Mouse (Mus musculus): ENCODE measurements at regions not wholly inside any gene's neighbourhood (a gene's known extent, or its start where the extent isn't known, plus 50 kb on each side); places are given as distances from the start of the nearest gene placed in this dataset.

DNA sequence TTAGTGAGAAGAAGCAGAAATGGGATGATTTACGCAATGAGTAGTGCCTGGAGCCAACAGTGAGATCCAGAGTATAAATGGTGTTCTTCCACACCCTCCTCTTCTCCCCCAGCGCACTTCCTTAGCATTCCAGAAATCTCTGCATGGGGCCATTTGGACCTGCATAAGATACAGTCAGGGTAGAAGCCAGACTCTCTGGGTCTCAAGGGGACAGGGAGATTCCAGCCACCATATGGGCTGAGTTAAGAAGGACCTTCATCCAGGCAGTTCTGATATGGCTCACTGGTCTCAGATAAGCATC lies 70.2 kb upstream of the Peli2 start:
- ATAC-seq (ENCODE audit: insufficient number of reproducible peaks, insufficient read depth, low FRiP score, low TSS enrichment, low read depth) = no peak
- H3K36me3 ChIP-seq = no peaks in the 10 kb centered on the region
- no peak overlapping the region for H3K4me2 ChIP-seq
- no peak overlapping the region for H3K4me3 ChIP-seq
- H3K4me1 ChIP-seq = peaks cover 10% of the 10 kb centered on the region
- no peaks in the 10 kb centered on the region; the same call in 1 of the 2 replicates for H3K27me3 ChIP-seq
- no peak overlapping the region for H3K9ac ChIP-seq
- H3K27ac ChIP-seq = no peak overlapping the region
- no peaks in the 10 kb centered on the region for H3K9me3 ChIP-seq
- WGBS = 72% methylated on average over 2 of the region's 2 CpGs

DNA sequence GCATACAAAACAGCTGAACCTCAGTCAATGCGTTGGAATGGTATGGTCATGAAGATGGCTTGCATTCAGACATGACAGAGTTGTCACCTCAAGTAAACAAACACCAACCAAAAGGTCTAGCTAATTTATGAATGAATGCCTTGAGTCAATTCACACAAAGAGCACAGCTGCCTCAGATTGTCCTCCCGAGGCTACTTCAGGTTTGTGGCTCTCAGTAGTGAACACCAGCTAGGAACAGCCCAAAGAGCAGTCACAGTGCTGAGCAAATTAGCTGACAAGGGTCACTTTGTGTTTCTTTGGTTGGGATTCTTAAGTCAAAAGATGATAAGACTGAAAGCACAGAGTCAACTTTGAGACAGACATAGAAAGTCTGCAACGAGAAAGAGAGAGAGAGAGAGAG lies 68.7 kb upstream of the Peli2 start:
- Histone ChIP-seq H3K4me3 (no peak overlapping the region), H3K27me3 (no peaks in the 10 kb centered on the region; the same call in 1 of the 2 replicates), H3K27ac (no peak overlapping the region), H3K9ac (no peak overlapping the region), H3K4me2 (peak overlapping the region; percentile 14; the same call in 1 of the 2 replicates), H3K9me3 (no peaks in the 10 kb centered on the region), H3K4me1 (peaks cover 10% of the 10 kb centered on the region), H3K36me3 (no peaks in the 10 kb centered on the region)
- ATAC-seq (ENCODE audit: insufficient number of reproducible peaks, insufficient read depth, low FRiP score, low TSS enrichment, low read depth) = no peak
- 37% methylated on average over 3 of the region's 3 CpGs for WGBS

DNA sequence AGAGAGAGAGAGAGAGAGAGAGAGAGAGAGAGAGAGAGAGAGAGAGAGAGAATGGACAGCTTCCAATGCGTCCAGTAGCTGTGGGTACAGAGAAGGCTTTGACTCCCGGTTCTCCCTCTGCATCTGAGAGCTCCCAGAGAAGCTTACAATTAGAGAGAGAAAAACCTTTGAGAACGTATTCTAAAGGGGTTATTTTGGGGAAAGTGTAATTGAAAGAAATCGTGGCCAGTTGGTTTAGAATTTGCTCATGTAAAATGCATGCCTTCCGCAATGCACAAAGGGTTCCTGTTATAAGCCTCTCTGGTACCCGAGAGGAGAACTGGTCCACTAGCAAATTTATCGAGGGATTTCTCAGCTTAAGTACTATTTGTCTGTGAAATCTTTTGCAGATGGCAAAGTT lies 68.2 kb upstream of the Peli2 start:
- 16% methylated on average over 7 of the region's 7 CpGs for WGBS
- H3K4me2 ChIP-seq = peak overlapping the region; percentile 14; the same call in 1 of the 2 replicates
- no peaks in the 10 kb centered on the region for H3K36me3 ChIP-seq
- H3K4me3 ChIP-seq = no peak overlapping the region
- H3K27ac ChIP-seq = no peak overlapping the region
- peaks cover 10% of the 10 kb centered on the region for H3K4me1 ChIP-seq
- no peaks in the 10 kb centered on the region for H3K9me3 ChIP-seq
- ATAC-seq (ENCODE audit: insufficient number of reproducible peaks, insufficient read depth, low FRiP score, low TSS enrichment, low read depth) = no peak
- no peaks in the 10 kb centered on the region; the same call in 1 of the 2 replicates for H3K27me3 ChIP-seq
- H3K9ac ChIP-seq = no peak overlapping the region

DNA sequence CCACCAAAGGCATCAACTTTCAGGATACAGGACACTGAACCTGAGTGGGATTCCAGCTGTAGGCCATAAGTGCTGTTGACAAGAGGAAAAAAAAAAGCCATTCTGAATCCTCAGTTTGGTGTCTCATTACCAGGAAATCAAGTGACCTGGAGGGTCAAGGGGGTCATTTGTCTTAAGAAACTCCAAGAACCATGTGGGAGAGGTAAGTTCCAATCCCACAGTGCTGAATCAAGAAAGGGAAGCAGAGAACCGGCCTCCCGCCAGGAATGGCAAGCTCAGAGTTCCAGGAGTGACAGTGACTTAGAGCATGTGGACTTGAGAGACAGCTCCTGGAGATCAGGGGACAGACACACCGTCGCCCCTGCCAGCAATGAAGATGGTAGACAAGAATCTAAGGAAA lies 67.5 kb upstream of the Peli2 start:
- no peak for ATAC-seq (ENCODE audit: insufficient number of reproducible peaks, insufficient read depth, low FRiP score, low TSS enrichment, low read depth)
- Histone ChIP-seq H3K9ac (no peak overlapping the region), H3K4me2 (no peak overlapping the region), H3K9me3 (no peaks in the 10 kb centered on the region), H3K4me3 (no peak overlapping the region), H3K27ac (no peak overlapping the region), H3K36me3 (no peaks in the 10 kb centered on the region), H3K27me3 (no peaks in the 10 kb centered on the region; the same call in 1 of the 2 replicates), H3K4me1 (peaks cover 10% of the 10 kb centered on the region)
- WGBS = 45% methylated on average over 4 of the region's 4 CpGs

DNA sequence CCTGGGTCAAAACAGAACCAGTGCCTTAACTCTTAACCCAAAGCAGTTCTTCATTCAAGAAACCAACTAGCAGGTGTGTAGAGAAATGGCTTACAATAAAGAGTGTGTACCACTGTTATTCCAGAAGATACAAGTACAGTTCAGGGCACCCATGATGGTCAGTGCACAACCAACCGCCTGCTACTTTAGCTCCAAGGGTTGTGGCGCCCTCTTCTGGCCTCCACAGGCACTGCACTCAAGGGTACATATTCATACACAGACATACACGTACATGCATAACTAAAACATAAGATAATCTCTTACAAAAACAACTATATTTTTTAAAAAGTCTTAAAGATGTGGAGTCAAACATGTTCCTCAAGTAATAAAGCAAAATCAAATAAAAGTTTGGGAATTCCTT lies 65.9 kb upstream of the Peli2 start:
- 77% methylated on average over 3 of the region's 3 CpGs for WGBS
- ATAC-seq (ENCODE audit: insufficient number of reproducible peaks, insufficient read depth, low FRiP score, low TSS enrichment, low read depth) = no peak
- Histone ChIP-seq H3K36me3 (no peaks in the 10 kb centered on the region), H3K27ac (no peak overlapping the region), H3K4me2 (no peak overlapping the region), H3K9ac (no peak overlapping the region), H3K27me3 (no peaks in the 10 kb centered on the region; the same call in 1 of the 2 replicates), H3K9me3 (no peaks in the 10 kb centered on the region), H3K4me3 (no peak overlapping the region), H3K4me1 (peaks cover 15% of the 10 kb centered on the region)

DNA sequence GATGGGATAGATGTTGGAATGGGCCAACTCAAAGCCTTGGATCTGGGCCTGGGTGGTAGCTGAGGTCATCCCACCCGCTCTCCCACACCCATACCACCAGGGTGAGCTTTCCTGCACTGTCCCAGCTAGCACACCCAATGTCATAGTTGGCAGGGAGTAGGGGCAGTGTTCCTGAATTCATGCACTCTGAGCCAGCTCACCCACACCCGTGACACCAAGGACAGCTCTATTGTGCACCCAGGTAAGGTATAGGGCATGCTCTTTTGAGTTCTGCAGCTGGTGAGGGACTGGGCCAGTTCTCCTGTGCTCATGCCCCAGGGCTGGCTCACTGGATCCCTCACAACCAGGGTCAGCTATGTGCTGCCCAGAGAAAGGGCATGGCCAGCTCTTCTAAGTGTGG lies 64.8 kb upstream of the Peli2 start:
- Histone ChIP-seq H3K4me1 (peaks cover 11% of the 10 kb centered on the region), H3K27ac (no peak overlapping the region), H3K9me3 (no peaks in the 10 kb centered on the region), H3K9ac (no peak overlapping the region), H3K4me2 (no peak overlapping the region), H3K27me3 (no peaks in the 10 kb centered on the region; the same call in 1 of the 2 replicates), H3K4me3 (no peak overlapping the region), H3K36me3 (no peaks in the 10 kb centered on the region)
- WGBS = 88% methylated on average over 2 of the region's 2 CpGs
- ATAC-seq (ENCODE audit: insufficient number of reproducible peaks, insufficient read depth, low FRiP score, low TSS enrichment, low read depth) = peak; percentile 26; the same call in 1 of the 2 replicates

DNA sequence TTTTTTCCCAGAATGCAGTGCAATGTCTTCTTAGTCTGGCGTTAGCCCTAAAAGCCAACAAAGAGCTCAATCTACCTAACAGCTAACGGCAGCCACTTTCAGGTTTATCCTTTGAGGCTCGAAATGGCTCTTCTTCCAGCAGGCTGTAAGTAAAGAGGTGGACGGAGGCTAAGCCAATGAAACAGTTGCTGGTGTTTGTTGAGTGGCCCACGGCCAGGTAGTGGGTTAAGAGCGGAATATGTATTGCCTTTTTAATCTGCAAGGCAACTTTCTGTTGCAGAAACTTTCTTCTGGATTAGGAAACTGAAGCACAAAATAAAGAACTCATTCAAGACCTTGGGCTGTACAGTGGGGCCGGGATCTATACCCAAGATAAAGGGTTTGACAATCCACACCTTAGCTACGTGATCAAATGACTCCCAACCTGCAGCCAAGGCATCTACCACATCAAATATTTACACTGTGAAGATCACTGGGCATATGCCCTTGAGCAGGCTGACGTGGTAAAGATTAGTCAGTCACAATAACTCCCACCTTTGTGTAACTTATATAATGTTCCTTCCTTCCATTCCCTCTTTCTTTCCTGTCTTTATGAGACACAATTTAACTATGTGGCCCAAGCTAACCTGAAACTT lies 62.3 kb upstream of the Peli2 start:
- 0 out of 2 replicates have a peak, but pooled peaks cover 6% of the 10 kb centered on the region for H3K4me1 ChIP-seq
- H3K27me3 ChIP-seq = no peaks in the 10 kb centered on the region; the same call in 1 of the 2 replicates
- no peak overlapping the region for H3K9ac ChIP-seq
- WGBS = 85% methylated on average over 9 of the region's 9 CpGs
- no peak overlapping the region for H3K27ac ChIP-seq
- no peak for ATAC-seq (ENCODE audit: insufficient number of reproducible peaks, insufficient read depth, low FRiP score, low TSS enrichment, low read depth)
- H3K36me3 ChIP-seq = no peaks in the 10 kb centered on the region
- no peak overlapping the region for H3K4me2 ChIP-seq
- H3K4me3 ChIP-seq = no peak overlapping the region
- H3K9me3 ChIP-seq = no peaks in the 10 kb centered on the region

DNA sequence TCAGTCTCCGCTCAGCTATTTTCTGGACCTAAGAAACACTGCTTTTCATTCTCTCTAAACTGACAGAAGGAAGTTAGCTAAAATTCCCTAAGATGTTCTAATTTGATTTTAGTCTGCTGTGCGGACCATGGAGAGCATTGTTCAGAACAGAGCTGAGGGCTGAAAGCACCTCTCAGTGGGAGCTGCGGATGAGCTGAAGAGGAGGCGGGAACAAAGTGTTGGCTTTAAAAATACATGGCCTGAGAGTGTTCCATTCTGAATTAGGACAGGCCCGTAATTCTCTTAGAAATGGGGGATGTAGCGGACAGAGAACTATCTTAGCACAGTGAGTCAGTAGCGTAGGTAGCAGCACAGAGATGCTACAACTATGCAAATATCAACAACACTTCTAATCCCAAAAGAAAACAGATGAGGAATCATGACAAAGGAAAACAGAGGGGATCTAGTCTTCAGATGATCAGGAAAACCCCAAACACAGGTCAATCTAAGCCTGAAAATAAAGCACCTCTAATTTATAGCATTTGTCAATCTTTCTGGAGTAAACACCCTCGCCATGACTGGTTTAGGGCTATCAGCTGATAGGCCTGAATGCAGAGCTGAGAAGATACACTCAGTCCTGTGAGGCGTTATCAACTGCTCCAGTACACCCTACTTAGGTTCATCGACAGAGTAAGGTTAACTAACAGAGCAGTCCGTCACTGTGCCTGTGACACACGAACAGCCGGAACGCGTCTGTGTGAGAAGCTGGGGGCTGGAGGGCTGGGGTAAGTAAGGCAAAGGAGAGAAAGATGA lies 60.8 kb upstream of the Peli2 start:
- Histone ChIP-seq H3K4me2 (no peak overlapping the region), H3K36me3 (no peaks in the 10 kb centered on the region), H3K4me1 (0 out of 2 replicates have a peak, but pooled peaks cover 6% of the 10 kb centered on the region), H3K9ac (no peak overlapping the region), H3K27ac (no peak overlapping the region), H3K4me3 (no peak overlapping the region), H3K27me3 (no peaks in the 10 kb centered on the region), H3K9me3 (no peaks in the 10 kb centered on the region)
- ATAC-seq (ENCODE audit: insufficient number of reproducible peaks, insufficient read depth, low FRiP score, low TSS enrichment, low read depth) = no peak
- WGBS = 72% methylated on average over 15 of the region's 15 CpGs

DNA sequence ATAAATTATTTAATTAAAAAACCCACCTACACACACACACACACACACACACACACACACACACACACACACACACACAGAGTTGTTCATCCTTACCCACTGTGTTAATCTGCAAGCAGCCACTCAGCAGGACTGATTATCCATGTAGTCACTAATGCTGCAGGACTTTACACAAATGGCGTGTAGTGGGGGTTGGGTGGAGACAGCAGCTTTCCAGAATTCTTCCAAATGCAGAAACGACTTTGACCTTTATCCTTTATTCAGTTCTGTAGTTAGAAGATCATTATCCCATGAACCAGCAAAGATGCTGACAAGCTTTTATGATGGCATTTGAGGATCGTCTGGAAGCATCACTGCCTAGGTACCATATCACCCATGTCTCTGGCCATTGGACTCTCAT lies 52.0 kb upstream of the Peli2 start:
- no peak for ATAC-seq (ENCODE audit: insufficient number of reproducible peaks, insufficient read depth, low FRiP score, low TSS enrichment, low read depth)
- 82% methylated on average over 3 of the region's 3 CpGs for WGBS
- Histone ChIP-seq H3K36me3 (no peaks in the 10 kb centered on the region), H3K9ac (no peak overlapping the region), H3K27ac (no peak overlapping the region), H3K9me3 (no peaks in the 10 kb centered on the region), H3K4me1 (peaks cover 2% of the 10 kb centered on the region; the same call in 1 of the 2 replicates), H3K27me3 (no peaks in the 10 kb centered on the region), H3K4me3 (no peak overlapping the region), H3K4me2 (no peak overlapping the region)

Measured in embryonic facial prominence, embryonic 13.5 days (tissue).